Mouse (Mus musculus): ENCODE measurements around the gene Clcn3. TPM values are rescaled to one million over a fixed set of nuclear protein-coding genes. Genes with fewer than 3 reads are reported as not detected.
A peak's percentile ranks its signal among the peaks of the same experiment; 100 is the strongest.
"Not testable (repeated sequence)": the region's sequence is repeated elsewhere in the genome, so short reads cannot be mapped to it uniquely, and the experiment has no call there.

Gene Clcn3
- 53.4 and 53.7 TPM in 2 replicates for polyA plus RNA-seq (2016; fragmentation: Nextera tagmentation; extraction: Ambion mirVana)

- peak within 1 kb of the TSS; percentile 74 for H3K9ac ChIP-seq
- H3K4me1 ChIP-seq = peaks cover 14% of the 10 kb centered on the region
- ATAC-seq (ENCODE audit: low FRiP score) = peak; percentile 100
- H3K36me3 ChIP-seq (replicated peaks) = no peaks in the 10 kb centered on the region
- H3K4me3 ChIP-seq (replicated peaks) = peak within 1 kb of the TSS; percentile 82
- no peaks in the 10 kb centered on the region for H3K27me3 ChIP-seq
- peak within 1 kb of the TSS; percentile 95 for H3K4me2 ChIP-seq
- under 1% methylated on average over 101 of the region's 101 CpGs for WGBS
- no peaks in the 10 kb centered on the region for H3K9me3 ChIP-seq
- peak within 1 kb of the TSS; percentile 82 for H3K27ac ChIP-seq
Observed at GRCm38 (mm10) chr8:60982701-60983687, at the start of gene Clcn3. Clcn3 (minus strand) TSS chr8:60983300.

GRCm38 (mm10) chr8:60996468-60996867, 13.4 kb upstream of the Clcn3 start:
- Histone ChIP-seq H3K4me1 (peaks cover 8% of the 10 kb centered on the region), H3K27ac (no peak overlapping the region), H3K4me2 (no peak overlapping the region), H3K4me3 (replicated peaks) (no peak overlapping the region), H3K36me3 (replicated peaks) (no peaks in the 10 kb centered on the region), H3K9ac (no peak overlapping the region), H3K9me3 (0 out of 2 replicates have a peak, but pooled peaks cover 5% of the 10 kb centered on the region), H3K27me3 (no peaks in the 10 kb centered on the region)
- 91% methylated on average over 3 of the region's 3 CpGs for WGBS
- no peak for ATAC-seq (ENCODE audit: low FRiP score)

- Histone ChIP-seq H3K4me3 (replicated peaks) (peak overlapping the region; percentile 71), H3K9me3 (0 out of 2 replicates have a peak, but pooled peaks cover 5% of the 10 kb centered on the region), H3K9ac (peak overlapping the region; percentile 66), H3K4me2 (peak overlapping the region; percentile 86), H3K27me3 (no peaks in the 10 kb centered on the region), H3K4me1 (peaks cover 8% of the 10 kb centered on the region), H3K27ac (peak overlapping the region; percentile 91; the same call in 1 of the 2 replicates), H3K36me3 (replicated peaks) (no peaks in the 10 kb centered on the region)
- WGBS = 5% methylated on average over 12 of the region's 12 CpGs
- no peak for ATAC-seq (ENCODE audit: low FRiP score)
Observed at GRCm38 (mm10) chr8:60993639-60993986, 10.5 kb upstream of the Clcn3 start.

- peak; percentile 96 for ATAC-seq (ENCODE audit: low FRiP score)
- Histone ChIP-seq H3K36me3 (replicated peaks) (no peaks in the 10 kb centered on the region), H3K27ac (peak within 1 kb of the TSS; percentile 91), H3K9me3 (0 out of 2 replicates have a peak, but pooled peaks cover 2% of the 10 kb centered on the region), H3K4me2 (peak within 1 kb of the TSS; percentile 86), H3K27me3 (no peaks in the 10 kb centered on the region), H3K4me1 (peaks cover 8% of the 10 kb centered on the region), H3K9ac (peak within 1 kb of the TSS; percentile 66), H3K4me3 (replicated peaks) (peak within 1 kb of the TSS; percentile 71)
- under 1% methylated on average over 57 of the region's 57 CpGs for WGBS
Observed at GRCm38 (mm10) chr8:60992910-60993638, 10.0 kb upstream of the Clcn3 start, which contains the start of gene Nek1. Nek1 (plus strand) TSS chr8:60993195.

GRCm38 (mm10) chr8:60992561-60992909, 9.4 kb upstream of the Clcn3 start:
- H3K9me3 ChIP-seq = no peaks in the 10 kb centered on the region
- no peak for ATAC-seq (ENCODE audit: low FRiP score)
- H3K27me3 ChIP-seq = no peaks in the 10 kb centered on the region
- WGBS = 0% methylated on average over 16 of the region's 16 CpGs
- H3K9ac ChIP-seq = peak overlapping the region; percentile 63
- peak overlapping the region; percentile 86 for H3K4me2 ChIP-seq
- peak overlapping the region; percentile 91 for H3K27ac ChIP-seq
- no peaks in the 10 kb centered on the region for H3K36me3 ChIP-seq (replicated peaks)
- H3K4me1 ChIP-seq = peaks cover 8% of the 10 kb centered on the region
- peak overlapping the region; percentile 71 for H3K4me3 ChIP-seq (replicated peaks)

- WGBS = 92% methylated on average over 17 of the region's 17 CpGs
- not testable (repeated sequence) for H3K36me3 ChIP-seq (replicated peaks); H3K27ac ChIP-seq; ATAC-seq (ENCODE audit: low FRiP score); H3K4me3 ChIP-seq (replicated peaks); H3K9ac ChIP-seq; H3K27me3 ChIP-seq; H3K4me2 ChIP-seq; H3K9me3 ChIP-seq
- peaks cover 14% of the 10 kb centered on the region for H3K4me1 ChIP-seq
Observed at GRCm38 (mm10) chr8:60984260-60985010, 1.3 kb upstream of the Clcn3 start.

- Histone ChIP-seq H3K4me1 (peaks cover 14% of the 10 kb centered on the region), H3K9ac (peak overlapping the region; percentile 74), H3K27me3 (no peaks in the 10 kb centered on the region), H3K9me3 (no peaks in the 10 kb centered on the region), H3K4me3 (replicated peaks) (peak overlapping the region; percentile 82), H3K4me2 (peak overlapping the region; percentile 95), H3K36me3 (replicated peaks) (no peaks in the 10 kb centered on the region), H3K27ac (peak overlapping the region; percentile 82)
- peak; percentile 68 for ATAC-seq (ENCODE audit: low FRiP score)
- 10% methylated on average over 9 of the region's 9 CpGs for WGBS
Observed at GRCm38 (mm10) chr8:60983688-60984079, 584 bp upstream of the Clcn3 start.

GRCm38 (mm10) chr8:60981388-60981787, 1.7 kb downstream of the Clcn3 start:
- H3K4me2 ChIP-seq = peak overlapping the region; percentile 95; the same call in 1 of the 2 replicates
- H3K27ac ChIP-seq = no peak overlapping the region
- ATAC-seq (ENCODE audit: low FRiP score) = no peak
- no peaks in the 10 kb centered on the region for H3K9me3 ChIP-seq
- H3K27me3 ChIP-seq = no peaks in the 10 kb centered on the region
- no peak overlapping the region for H3K9ac ChIP-seq
- H3K4me1 ChIP-seq = peaks cover 14% of the 10 kb centered on the region
- no peaks in the 10 kb centered on the region for H3K36me3 ChIP-seq (replicated peaks)
- no peak overlapping the region for H3K4me3 ChIP-seq (replicated peaks)
- WGBS = 57% methylated on average over 1 of the region's 1 CpGs

GRCm38 (mm10) chr8:60978496-60978895, 4.6 kb downstream of the Clcn3 start:
- Histone ChIP-seq H3K4me1 (peaks cover 10% of the 10 kb centered on the region), H3K27ac (no peak overlapping the region), H3K27me3 (no peaks in the 10 kb centered on the region), H3K4me2 (no peak overlapping the region), H3K36me3 (replicated peaks) (no peaks in the 10 kb centered on the region), H3K9me3 (no peaks in the 10 kb centered on the region), H3K4me3 (replicated peaks) (no peak overlapping the region), H3K9ac (no peak overlapping the region)
- no peak for ATAC-seq (ENCODE audit: low FRiP score)
- WGBS = 85% methylated on average over 5 of the region's 5 CpGs

- no peak for ATAC-seq (ENCODE audit: low FRiP score)
- peaks cover 8% of the 10 kb centered on the region; the same call in 1 of the 2 replicates for H3K4me1 ChIP-seq
- H3K4me3 ChIP-seq (replicated peaks) = no peak overlapping the region
- WGBS = 83% methylated on average over 9 of the region's 9 CpGs
- H3K9ac ChIP-seq = no peak overlapping the region
- H3K27me3 ChIP-seq = no peaks in the 10 kb centered on the region
- H3K4me2 ChIP-seq = no peak overlapping the region
- H3K36me3 ChIP-seq (replicated peaks) = no peaks in the 10 kb centered on the region
- H3K27ac ChIP-seq = no peak overlapping the region
- no peaks in the 10 kb centered on the region for H3K9me3 ChIP-seq
Observed at GRCm38 (mm10) chr8:60976818-60977217, 6.3 kb downstream of the Clcn3 start.

- Histone ChIP-seq H3K9ac (no peak overlapping the region), H3K4me2 (no peak overlapping the region), H3K36me3 (replicated peaks) (no peaks in the 10 kb centered on the region), H3K9me3 (no peaks in the 10 kb centered on the region), H3K4me1 (peaks cover 3% of the 10 kb centered on the region; the same call in 1 of the 2 replicates), H3K27ac (no peak overlapping the region), H3K4me3 (replicated peaks) (no peak overlapping the region), H3K27me3 (no peaks in the 10 kb centered on the region)
- no peak for ATAC-seq (ENCODE audit: low FRiP score)
- 86% methylated on average over 2 of the region's 2 CpGs for WGBS
Observed at GRCm38 (mm10) chr8:60974837-60975236, 8.3 kb downstream of the Clcn3 start.

All from forebrain, embryonic 12.5 days (tissue).